Mouse (Mus musculus) thymus, adult 2 months (tissue): ENCODE results near the gene Camk2b.

Experiments used
- CTCF ChIP-seq: fragments of 200-500 bp; IDR thresholded peaks from 2 replicates; pipeline ENCODE4 v1.5.1; 2012; ENCODE audit warnings: mild to moderate bottlenecking, control low read depth, low read length, moderate library complexity, borderline replicate concordance; ENCODE audit not compliant: control insufficient read depth, poor library complexity, insufficient read depth; ENCODE audit errors: extremely low read depth
- POLR2A ChIP-seq: fragments of 200-500 bp; IDR thresholded peaks from 2 replicates; pipeline ENCODE4 v1.6.1; 2012; ENCODE audit warnings: mild to moderate bottlenecking, low read length, control low read depth, moderate library complexity; ENCODE audit not compliant: control insufficient read depth, poor library complexity, insufficient read depth; ENCODE audit errors: extremely low read depth

- no peak for TF ChIP-seq POLR2A
- no peak for TF ChIP-seq CTCF
These were observed 64.0 kb downstream of the Camk2b start for GRCm38 (mm10) chr11:6001981-6002649.
